Mouse (Mus musculus) naive thymus-derived CD4-positive, alpha-beta T cell, adult 5 months (primary cell): Measurements from ENCODE around the gene Gapt. TPM values are rescaled to one million over a fixed set of nuclear protein-coding genes. Genes with fewer than 3 reads are reported as not detected.

Experiments
- polyA plus RNA-seq: library from polyadenylated mRNA; unstranded; fragments of 100-300 nt; shearing (Covaris generic); gene quantifications from one replicate; pipeline ENCODE4 v1.2.1, GENCODE M21; 2017

Gene Gapt
- not detected for polyA plus RNA-seq

DNA sequence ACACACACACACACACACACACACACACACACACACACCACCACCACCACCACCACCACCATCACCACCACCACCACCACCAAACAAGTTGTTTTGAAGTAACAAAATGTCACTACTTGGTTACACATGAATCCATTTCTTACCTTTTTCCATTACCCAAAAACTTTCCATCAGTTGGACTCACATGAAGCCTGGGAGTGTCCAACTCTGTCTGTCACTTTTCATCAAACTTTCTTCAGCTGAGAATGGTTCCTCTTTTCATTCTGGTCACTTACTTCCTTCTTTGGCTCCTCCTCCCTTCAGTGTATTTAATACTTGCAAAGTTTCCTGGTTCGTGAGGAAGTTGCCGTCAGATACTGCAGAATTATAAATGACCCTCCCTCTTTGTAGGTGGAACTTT, at the start of gene Gapt:
TSS of gene Gapt (minus strand) at position 259 of the 400 bp plus-strand sequence.

DNA sequence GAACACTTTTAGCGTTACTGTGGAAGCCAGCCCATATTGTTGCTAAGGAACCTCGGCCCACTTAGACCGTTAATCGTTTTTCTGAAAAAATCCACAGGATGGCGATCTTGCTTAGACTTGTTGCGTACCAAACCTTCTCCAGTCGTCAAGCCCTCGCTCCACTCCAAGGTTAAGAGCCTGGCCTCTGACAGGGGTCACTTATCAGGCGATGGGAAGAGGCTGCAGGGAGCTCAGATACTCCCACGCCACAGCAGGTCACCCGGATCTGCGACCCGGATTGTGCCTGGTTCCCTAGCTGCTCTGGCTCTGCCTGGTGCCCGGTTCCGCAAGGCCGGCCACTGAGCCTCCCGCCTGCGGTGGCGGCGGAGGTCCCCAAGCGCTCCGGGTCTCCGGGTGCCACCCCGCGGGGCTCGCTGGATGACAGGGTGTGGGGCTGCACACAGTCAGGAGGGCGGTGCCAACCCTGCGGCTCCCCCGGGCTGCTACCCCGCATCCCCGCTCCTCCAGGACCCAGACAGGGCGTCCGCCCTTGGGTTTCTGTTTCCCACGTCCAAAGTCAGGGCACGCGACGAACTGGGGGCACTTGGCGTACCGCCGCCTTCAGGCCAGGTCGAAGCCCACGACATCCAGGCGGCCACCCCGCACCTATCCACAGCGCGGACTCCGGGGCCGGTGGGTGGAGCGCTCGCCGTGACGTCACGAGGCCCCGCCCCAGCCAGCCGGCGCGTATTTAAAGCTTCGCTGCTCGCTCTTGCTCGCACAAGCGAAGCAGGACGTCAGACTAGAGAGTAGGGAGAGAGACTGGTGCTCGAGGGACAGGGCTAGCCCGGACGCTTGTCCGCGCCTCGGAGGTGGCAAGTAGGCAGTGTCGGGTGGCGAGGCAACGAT, 37.5 kb upstream of the Gapt start, which contains the start of gene Plk2:
TSS of gene Plk2 (plus strand) at position 756 of the 888 bp plus-strand sequence.

Other genes with a start within 250 kb of the Gapt start
- 0.72 TPM for gene Rab3c, start 76.2 kb downstream of the Gapt start, polyA plus RNA-seq
- gene Plk2, start 37.8 kb upstream of the Gapt start, polyA plus RNA-seq = 10.8 TPM